Mouse (Mus musculus): ENCODE measurements around the gene Rnf141.

Rnf141 gene

DNA sequence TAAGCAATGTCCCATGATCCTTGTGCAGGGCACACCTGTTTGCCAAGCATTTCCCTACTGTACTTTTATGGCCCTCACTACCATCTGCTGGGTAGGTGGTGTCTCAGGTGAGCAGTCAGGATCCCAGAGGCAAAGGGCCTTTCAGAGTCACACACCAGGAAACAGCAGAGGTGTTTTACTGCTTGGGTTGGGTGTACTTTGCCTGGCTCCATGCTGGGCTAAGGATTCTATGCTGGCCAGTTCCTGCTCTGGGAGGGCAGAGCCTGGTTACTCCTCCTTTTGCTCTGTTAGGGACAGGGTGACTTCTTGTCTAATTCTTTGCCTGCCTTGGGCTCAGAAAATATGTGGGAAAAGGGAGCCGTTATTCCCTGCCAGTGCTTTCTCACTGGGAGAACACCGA, 51.4 kb downstream of the Rnf141 start:
- DNase-seq: no peak

DNA sequence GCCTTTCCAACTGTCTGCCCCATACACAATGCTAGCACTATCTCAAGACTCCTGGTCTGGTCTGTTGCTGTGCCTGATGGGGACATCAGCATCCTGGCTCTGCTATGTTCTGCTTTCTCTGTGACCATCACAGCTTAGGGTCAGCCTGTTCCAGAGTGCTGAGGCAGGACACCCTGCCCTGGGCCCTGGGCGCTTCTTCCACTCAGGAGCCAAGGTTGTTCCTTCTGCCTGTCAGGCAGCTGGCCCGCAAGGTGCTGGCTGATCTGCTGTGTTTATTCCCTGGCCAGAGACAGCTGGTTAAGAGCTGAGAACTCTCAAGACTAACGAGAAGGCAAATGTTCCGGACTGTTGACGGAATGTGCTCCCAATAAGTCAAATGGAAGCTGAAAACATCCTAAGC, 52.1 kb downstream of the Rnf141 start:
- no peak for DNase-seq

DNA sequence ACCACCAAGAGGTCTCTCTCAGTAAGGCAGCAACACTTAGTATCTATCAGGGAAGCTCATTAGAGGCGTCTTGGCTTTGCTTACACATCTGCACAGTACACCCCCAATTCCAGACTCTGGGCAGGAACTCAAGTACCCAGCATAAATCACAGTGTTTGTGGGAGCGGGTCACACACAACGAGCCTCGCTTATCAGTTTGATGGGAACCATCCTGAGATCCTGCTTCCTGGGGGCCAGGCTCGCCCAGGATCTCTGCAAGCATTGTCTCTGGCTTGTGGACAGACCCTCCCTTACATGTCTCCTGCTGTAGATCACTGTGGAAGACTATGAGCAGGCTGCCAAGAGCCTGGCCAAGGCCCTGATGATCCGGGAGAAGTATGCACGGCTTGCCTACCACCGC, 53.4 kb downstream of the Rnf141 start:
- DNase-seq: no peak

DNA sequence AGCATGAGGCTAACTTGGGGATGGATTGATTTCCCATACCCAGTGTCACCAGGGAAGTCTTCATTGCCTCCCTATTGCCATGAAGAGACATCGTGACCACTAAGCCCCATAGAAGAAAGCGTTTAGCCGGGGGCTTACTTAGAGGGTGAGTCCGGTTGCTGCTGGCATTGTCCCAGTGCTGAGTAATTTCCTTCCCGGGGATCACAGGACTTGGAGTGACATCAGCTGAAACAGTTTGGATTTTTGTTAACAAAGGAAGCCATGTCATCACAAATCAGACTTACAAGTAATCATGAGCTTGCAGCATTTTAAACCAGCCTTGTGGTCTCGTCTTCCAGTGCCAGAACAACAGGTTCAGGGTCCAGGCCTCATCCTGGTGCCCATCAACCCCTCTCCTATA, 56.9 kb downstream of the Rnf141 start:
- DNase-seq: no peak

DNA sequence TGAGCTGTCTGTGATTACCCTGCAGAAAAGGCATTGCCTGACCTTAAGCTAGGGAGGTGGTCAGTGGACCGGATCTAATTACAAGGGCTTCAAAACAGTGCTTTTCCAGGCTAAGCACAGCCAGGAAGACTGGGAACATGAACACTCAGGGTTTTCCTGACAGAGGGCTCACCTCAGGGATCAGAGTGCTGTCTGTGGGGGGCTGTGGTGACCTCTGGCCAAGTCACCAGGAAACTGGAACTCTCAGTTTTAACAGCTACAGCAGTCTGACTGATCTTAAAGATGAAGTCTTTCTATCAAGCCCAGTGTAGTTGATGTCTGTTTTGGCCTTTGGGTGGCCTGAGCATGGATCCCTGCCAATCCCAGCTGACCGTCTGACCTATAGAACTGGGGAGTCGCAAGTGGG, 58.5 kb downstream of the Rnf141 start:
- DNase-seq: no peak

DNA sequence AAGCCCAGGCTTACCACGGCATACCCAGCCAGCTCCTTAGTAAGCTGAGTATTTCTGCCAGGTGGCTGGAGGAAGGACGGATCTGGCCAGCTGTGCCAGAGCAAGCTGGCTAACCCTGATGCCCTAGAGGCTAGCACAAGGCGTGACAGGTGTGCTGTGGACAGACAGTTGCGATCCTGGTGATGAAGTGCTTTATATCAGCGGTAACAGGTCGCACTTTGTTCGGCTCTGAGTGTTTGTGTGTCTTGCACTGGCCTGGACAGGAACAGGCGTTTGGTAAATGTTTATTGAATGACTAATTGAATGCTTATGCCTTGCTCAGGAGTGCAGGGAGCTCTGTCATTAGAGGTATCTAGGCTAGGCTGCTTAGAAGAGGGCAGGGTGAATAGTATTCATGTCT, 59.3 kb downstream of the Rnf141 start:
- no peak for DNase-seq

DNA sequence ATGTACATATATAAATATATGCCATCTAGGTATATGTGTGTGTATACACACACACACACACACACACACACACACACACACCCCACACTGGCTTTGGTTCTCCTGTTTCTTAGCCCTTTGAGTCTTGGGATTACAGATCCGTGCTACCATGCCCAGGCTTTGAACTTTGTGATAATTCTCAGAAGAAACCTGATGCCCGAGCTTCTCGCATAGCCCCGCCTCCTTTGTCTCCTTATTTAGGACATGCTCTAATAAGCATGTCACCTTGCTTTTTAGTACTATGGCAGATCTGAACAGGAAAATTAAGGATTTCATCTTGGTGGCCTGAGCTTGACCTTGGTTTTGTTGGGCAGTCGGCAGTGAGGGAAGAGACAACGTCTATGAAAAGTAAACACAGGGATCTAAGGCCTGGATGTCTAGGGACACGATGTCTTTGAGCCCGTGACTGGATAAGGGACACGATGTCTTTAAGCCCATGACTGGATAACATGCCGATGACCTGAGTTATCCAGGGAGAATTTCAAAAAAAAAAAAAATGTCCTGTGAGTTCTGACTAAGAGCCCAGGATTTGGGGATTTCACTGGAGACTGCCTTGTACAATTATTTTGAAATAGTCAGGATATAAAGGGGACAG, 61.3 kb downstream of the Rnf141 start:
- DNase-seq: no peak

DNA sequence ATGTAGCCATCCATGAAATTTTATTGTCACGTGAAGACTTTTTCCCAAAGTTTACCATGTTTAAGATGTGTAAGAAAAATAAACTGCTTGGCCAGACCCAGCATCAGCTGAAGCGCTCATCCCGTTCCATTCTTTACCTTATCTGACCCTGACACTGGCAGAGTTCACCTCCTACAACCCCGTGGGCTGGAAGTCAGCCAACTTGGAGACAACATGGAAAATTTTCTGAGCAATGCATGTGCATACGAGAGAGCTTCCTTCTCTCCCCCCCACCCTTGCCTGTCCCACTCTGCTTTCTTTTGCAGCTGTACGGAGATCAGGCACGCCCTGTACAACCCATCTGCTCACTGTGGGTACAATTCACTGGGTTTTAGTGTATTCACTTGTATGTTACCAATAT, 62.1 kb downstream of the Rnf141 start:
- DNase-seq: peak in 1 of 2 experiments; percentile 45

DNA sequence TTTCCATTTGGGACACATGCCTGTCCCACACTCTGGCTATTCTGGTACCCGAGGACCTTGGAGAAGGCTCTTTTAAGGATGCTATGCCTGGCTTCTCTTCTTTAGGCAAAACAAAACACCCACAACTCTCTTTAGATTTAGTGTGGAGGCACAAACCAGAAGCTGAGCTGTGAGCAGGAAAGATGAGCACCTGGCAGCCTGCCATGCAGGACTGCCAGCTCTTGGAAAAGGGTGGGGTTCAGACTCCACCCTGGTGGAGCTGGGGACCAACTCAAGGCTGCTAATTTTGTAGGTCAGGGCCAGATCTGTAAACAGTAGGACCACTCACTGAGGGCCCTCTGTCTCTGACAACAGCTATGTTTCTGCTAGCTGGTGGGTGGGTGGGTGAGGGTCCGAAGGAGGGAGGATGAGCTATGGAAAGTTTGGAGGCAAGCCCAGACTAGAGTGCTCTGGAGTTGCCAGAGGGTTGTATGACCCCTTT, 63.0 kb downstream of the Rnf141 start:
- DNase-seq: peak; percentile 51 to 73

DNA sequence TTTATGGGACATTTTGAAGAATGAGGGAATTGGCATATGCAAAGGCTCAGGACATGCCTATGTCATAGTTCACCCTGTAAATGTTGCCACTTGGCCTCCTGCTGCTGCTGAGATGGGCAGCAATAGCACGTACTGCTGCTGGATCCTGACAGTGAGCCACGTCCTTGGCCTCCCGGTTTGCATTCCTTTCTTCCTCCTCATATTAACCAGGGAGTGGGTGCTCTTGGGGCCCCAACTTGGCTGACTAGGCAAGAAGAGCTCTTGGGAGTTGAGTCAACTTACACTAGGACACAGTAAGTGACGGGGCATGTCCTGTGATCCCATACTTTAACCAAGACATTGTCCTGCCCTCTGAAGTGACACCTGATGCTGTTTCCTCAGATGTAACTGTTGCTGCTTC, 63.7 kb downstream of the Rnf141 start:
- DNase-seq: no peak

DNA sequence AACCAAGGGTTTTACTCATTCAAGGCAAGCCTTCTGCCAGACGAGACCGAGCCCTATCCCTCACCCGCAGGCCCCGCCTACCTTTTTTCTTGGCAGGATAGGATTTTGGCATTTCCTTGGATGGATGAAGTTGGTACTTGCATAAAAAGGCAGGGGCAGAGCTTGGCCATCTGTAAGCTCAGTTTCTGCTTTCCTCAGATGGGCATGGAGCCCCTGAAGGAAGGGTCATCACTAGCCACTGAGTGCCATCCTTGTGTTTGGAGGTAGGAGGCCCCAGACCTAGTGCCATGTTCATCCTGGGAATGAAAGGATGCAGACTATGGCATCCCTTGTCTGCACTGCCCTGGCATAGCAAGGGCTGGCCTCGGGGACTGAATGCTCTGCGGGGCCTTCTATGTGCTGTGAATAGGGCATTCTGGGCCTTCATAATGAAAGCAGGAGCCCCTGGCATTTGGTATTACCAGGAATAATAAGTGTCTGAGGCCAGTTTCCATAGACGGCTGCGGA, 64.6 kb downstream of the Rnf141 start:
- DNase-seq: peak in 1 of 2 experiments; percentile 38

DNA sequence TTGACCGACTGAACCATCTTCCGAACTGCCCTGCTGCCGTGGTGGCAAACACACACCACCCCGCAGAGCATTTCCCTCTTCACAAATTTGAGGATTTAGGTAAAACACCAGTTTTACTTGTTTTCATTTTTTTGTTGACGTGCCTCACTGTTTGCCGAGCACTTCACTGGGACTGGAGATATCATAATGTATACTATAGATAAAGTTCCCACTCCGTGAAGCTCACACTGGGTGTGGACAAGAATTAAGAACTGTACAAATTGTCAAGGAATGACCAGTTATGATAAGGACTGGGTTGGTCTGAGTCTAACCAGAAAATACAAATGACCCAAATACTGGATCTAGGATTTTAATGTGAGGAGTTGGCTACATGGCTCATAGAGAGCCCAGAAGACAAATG, 65.3 kb downstream of the Rnf141 start:
- DNase-seq: no peak

DNA sequence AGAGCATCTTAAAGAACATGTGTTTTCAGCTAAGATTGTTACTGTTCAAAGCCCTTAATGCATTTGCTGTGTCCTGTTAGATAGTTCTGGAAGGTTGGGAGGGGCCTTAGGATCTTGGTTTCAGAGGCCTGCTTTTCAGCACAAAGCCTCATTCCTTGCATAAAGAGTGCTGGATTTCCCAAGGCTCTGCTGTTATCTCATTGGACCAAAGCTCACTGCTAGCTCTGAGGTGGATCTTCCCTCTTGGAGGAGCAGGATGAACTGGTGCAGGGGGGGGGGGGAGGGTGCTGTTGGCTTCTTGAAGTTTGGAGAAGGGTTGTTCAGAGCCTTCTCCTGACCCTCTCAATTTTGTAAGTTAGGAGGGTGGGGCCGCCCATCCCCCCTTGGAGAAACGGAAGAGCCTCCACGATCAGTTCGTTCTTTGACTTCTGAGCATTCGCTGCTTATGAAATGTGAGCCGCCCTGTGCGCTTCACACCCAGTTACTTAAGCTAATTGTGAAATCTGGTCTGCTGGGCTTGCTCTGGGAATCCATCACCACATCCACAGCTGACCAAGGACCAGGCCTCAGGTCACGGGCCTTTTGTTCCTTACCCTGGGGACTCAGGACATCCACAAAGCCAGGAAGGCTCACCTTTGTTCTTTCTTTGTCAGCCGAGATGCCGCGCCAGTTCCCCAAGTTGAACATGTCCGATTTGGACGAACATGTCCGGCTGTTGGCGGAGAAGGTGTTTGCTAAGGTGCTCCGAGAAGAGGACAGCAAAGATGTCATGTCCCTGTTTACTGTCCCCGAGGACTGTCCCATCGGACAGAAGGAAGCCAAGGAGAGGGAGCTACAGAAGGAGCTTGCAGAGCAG, 66.9 kb downstream of the Rnf141 start:
- DNase-seq: no peak

DNA sequence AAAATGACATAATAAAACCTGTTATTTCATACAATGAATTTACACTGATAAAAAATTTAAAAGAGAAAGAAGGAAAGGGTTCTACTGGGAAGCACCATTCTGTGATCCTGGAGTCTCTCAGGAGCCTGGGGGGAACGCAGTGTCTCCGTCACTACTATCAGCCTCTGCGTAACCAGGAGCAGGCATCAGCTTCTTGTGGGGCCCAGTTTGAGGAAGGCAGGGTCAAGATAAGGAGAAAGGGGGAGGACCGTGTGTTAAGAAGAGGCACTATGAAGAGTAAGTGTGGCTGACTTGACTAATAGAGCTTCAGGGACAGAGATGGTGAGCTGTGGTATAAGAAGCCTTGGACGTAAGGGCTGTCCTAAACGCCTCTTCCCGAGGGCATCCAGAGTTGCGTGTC, 69.6 kb downstream of the Rnf141 start:
- DNase-seq: no peak

DNA sequence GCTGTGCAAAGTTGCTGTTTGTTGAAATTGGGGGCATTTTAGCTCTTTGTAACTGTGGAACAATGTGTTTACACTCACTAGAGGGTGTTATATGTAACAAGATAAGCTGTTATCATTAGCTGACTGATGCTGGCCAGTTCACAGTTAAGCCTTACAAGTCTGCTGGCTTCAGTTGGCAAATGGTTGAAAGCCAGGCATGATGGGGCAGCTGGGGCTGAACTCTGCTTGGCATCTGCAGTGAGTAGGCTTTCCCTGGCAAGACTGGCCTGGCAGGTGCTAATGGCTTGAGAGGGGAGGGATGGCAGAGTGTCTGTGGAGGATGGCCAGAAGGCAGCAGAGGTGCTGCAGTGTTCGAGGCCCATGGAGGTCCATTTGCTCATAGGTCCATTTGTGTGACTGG, 70.2 kb downstream of the Rnf141 start:
- peak; percentile 25 to 40 for DNase-seq

DNA sequence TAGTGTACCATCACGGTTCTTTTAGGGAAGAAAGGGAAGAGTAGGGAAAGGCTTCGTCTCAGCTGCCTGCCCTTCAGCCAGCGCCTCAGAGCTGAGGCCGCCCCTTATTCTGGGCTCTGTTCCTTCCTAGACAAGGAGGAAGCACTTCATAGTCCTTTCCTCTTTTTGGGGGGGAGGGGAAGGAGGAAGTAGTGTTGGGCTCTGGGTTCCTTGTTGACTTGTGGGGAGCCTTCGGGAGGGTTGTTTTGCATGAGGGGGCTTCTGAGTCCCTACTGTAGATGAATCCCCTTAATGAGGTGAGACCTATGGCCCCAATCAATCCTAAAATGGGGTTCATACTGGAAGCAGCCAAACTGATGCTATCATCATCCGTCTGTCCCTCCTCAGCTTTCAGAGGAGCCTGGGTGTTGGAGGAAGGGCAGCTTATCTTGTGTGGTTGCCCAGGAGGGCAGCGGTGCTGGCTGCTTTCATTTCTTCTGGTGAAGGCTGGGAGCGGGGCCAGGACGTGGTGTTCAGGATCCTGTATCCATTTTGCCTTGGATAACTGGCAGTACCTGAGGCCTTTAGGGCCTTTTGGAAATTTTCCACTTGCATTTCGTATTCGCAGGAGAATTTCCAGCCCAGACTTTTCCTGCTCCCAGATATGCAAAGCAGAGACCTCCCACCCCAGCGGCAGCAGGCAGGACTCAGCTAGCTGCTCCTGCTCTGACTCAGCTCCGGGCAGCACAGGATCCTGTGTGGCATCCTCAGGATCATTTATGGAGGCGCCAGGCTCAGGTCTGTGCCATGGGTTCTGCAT, 70.9 kb downstream of the Rnf141 start:
- peak; percentile 50 to 66 for DNase-seq

DNA sequence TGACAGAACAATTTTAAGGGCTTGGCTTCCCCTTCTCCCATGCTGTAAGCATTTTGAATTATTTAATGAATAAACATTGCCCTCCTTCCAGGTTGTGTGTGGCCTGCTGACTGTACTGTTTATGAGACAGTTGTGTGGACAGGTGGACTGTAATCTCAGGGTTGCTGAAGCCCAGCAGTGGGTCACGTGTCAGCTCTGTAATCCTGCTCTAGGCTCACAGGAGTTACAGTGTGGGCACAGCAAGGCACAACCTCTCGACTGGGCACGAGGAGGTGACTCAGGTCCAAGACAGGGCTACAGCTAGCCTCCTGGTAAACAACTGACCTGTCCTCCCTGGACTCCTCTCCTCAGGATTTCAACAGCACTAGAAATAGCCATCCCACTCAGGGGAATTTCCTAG, 71.9 kb downstream of the Rnf141 start:
- DNase-seq: no peak

DNA sequence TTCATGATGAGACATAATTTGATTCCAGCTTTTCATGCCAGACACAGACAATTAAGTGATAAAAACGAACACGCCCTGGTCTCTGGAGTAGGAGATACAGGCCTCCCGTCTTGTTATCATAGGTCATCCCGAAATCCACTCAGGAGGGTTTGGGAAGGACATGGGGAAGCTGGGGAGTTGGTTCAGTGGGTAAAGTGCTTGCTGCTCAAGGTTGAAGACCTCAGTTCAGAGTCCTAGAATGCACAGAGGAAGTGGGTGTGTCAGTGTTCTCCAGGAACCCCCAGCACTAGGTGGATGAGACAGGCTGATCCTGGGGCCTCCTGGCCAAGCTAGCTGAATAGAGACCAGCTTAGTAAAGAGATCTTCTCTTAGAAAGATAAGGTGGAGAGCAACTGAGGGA, 73.3 kb downstream of the Rnf141 start:
- no peak for DNase-seq

DNA sequence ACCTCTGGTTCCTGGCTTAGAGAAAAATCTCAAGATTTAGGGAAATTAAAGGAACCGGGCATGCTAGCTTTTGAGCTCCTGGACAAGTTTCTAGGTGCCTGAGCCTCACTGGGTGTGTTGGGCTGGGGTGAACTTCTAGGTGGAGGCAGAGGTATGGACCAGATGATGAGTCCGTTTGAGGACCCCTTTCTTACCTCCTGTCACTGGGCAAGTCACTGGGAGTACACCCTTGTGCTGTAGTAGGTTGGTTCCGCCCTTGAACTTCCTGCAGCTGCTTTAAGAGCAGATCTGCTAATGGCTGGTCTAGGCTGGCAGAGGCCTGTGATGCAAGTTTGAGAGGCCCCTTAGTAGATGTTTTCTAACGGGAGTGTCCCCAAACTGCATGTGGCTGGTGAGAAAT, 75.2 kb downstream of the Rnf141 start:
- no peak for DNase-seq

DNA sequence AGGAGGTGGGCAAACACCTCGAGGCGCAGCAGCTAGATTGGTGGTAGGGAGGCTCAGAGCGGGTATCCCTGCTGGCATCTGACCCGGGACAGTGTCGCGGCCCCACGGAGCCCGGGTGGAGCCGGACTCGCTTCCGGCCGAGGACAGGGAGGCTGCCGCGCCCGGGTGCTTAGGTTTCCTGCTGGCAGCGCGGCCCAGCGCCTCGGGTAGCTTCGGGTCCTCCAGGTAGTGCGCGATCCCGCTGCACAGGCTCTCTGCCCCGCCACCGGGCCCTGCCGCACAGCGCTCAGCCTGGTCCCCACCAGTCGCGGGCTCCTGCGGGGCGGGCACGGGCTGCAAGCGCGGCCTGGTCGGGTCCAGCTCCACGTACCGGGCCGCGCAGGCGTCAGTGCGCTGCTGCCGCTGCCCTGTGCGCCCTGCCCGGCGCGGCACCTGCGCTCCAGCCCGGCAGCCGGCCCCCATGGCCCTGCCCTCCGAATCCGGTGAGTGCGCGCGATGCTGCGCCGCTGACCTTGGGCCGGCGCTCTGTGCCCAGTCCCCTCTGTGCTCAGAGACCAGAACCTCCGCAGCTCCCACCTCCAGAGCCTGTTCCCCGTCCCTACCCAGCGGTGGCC, 75.7 kb downstream of the Rnf141 start:
- DNase-seq: peak; percentile 78 to 80

DNA sequence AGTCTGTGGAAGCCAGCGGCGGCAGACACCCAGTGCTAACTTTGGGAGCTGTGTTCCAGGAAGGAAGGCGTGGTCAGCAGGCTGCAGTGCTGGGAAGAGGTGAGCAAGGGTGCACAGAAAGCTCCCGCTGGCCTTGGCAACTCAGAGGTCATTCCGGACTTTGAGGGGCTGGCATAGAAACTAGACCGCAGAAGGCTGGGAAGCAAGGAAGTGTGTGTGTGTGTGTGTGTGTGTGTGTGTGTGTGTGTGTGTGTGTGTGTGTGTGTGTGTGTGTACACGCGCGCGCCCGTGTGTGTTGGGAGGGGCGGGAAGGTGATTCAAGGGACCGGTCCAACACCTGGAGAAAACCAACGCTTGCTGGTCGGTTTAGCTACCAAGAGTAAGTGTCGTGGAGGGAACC, 76.3 kb downstream of the Rnf141 start, which contains the start of gene Ampd3:
TSS of gene Ampd3 (plus strand) at position 206 of the 400 bp plus-strand sequence.
- peak; percentile 47 to 57 for DNase-seq

DNA sequence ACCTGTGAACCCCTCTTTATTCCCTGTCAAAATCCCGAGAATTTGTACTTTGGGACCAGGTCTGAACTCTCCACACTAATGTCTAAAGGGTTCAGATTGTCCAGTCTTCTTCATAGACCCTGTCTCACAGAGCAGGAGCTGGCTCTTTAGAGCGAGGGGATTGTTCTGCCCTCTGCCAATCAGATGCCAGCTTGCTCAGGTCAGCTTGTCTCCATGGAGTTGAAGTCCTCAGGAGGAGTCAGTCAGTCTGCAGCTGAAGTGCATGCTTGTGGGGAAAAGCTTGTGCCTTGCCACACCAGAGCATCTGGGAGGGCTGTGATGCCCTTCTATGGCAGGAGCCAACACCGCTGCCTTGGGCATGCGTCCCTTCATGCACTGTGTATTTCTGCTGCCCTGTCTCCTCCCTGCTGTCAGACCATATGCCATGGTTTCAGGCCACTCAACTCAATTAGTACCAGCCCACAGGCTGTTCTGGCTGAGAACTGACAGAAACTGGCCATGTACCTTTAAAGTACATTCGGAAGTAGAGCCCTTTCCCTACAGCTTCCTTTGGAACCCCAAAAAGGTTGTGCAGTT, 81.6 kb downstream of the Rnf141 start:
- DNase-seq: peak; percentile 82 to 86
